Mouse (Mus musculus): ENCODE measurements around the gene Prdm13.
A peak's percentile ranks its signal among the peaks of the same experiment; 100 is the strongest.

Gene Prdm13

DNA sequence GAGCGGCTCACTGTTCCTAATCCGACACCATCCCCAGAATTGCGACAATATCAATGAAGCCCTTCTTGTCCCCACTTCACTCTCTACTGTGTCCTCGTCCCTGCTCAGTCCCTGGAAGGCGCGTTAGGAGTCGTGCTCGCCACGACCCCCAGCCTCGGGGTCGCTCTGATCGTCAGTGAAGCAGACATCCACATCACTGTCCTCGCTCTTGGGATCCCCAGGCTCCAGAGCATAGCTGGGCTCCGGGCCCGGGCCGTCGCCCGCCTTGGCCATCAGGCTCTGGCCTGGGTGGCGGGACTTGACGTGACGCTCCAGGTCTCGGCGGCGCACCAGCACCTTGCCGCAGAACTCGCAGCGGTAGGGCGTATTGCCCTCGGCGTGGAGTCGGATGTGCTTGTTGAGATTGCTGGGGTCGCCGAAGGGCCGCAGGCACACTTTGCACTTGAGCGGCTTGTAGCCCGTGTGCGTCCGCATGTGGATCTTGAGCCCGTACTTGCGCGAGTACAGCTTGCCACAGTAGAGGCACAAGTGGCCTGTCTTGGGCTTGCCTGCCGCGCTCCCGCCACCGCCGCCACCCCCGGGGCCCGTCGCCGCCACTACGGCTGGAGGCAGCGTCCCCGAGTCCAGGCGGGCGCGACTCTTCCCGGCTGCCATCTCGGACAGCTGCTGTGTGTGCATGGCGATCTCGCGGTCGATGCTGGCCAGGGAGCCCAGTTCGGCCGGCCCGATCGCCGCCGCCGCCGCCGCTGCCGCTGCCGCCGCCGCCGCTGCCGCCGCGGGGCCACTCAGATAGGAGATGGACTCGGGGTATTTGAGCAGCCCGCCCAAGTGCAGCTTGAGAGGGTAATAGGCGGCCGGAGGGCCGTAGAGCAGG lies 7.4 kb downstream of the Prdm13 start:
- DNase-seq, result no peak

- no peak for DNase-seq
Measured at GRCm38 (mm10) chr4:21674691-21675090, 11.1 kb downstream of the Prdm13 start.

- no peak for DNase-seq
Measured at GRCm38 (mm10) chr4:21674042-21674441, 11.7 kb downstream of the Prdm13 start.

DNA sequence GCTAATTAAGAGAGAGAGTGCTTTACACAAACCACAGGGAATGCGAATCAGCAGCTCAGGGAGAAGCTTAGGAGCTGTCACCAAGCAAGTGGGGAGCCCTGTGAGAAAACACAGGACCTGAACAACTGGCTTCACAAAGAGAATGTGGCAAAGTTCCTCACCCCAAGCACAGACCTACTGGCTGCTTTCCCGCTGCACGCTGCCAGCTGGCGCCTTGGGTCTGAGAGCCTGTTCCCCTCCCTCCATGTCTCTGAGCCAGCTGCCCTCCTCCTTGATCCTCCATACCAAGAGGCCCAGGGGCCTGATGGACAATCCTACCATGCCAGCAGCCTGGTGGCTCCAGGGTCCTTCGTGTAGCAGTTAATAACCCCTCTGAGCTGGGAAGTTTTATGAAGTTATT lies 19.8 kb downstream of the Prdm13 start:
- DNase-seq, result peak in 1 of 2 experiments; percentile 18

GRCm38 (mm10) chr4:21658184-21658583 lies 27.6 kb downstream of the Prdm13 start:
- DNase-seq, result no peak

DNA sequence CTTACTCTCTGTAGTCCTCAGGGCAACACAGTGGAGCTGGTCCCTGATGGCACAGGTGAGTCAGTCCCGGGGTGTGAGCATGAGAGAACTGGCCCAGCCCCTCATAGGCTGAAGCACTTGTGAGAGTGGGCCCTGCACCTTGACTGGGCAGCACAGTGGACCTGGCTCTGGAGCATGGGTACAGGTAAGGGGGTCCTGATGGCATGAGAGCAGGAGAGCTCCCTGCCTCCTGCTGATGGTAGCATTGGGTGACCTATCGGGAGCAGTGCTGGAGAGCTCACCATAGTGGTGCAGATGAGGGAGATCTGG lies 56.5 kb downstream of the Prdm13 start:
- DNase-seq, result no peak

DNA sequence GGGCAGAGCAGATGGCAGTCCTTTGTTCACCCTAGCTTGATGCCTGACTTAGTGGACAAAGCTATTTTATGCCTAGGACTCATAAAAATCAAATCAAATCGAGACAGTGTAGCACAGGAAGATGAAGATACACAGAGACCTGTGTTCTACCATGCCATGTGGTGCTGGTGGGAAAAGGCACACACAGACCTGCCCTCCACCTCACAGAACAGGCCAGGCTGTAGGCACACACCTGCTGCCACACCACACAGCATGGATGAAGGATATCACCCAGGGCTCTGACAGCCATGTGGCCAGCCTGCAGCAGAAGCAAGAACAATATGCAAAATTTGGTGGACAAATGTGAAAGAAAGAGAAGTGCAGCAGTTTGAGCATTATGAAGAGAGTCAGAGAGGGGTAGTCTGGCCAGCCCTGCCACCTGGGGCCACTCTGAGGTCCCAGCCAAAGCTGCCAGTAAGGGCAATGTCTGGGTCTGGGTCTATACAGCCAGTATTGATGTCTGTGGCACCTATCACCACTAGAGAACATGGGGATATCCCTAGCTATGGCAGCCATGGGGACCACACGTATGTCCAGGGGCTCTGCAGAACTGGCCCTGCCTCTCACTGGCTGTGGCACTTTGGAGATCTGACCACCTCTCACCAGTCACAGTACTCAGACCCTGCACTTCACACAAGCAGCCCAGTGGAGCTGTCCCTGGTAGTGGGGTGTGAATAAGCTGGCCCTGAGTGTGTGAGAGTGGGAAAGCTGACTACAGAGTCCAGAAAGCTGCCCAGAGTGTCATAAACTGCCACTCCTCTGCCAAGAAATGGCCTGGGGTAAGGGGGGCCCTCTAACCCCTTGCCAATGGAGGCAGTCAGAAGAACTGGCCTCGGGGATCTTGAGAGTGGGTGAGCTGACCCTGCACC lies 57.1 kb downstream of the Prdm13 start:
- no peak for DNase-seq

Measured in cerebellum, postnatal 36 days (tissue).